Mouse (Mus musculus): ENCODE measurements around the gene Spns3.

DNA sequence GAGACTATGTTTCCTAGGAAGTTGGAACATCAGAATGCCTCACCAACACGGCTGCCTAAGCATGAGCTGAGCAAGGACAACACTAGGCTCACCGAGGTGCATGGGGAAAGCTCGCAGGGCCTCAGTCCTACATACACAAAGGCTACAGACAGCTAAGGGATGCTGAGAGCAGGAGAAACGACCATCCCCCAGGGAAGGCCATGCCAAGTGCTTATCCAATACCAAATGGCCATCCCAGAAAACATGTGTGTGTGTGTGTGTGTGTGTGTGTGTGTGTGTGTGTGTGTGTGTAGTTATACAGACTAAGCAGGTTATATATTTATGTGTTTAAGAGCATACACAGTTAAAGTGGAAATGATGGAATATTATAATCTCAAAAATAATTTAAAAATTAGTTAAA is 26.6 kb downstream of the Spns3 start:
- no peak for TF ChIP-seq CTCF (IDR thresholded peaks at IDR 0.05; ENCODE audit: control insufficient read depth, insufficient read depth, low read length)
- no peak for TF ChIP-seq POLR2A (IDR thresholded peaks at IDR 0.05; ENCODE audit: borderline replicate concordance, control insufficient read depth, low read depth, low read length)

Data from bone marrow, adult 2 months (tissue).